ENCODE assay signal across 8 mouse cellular contexts in the genomic region with DNA sequence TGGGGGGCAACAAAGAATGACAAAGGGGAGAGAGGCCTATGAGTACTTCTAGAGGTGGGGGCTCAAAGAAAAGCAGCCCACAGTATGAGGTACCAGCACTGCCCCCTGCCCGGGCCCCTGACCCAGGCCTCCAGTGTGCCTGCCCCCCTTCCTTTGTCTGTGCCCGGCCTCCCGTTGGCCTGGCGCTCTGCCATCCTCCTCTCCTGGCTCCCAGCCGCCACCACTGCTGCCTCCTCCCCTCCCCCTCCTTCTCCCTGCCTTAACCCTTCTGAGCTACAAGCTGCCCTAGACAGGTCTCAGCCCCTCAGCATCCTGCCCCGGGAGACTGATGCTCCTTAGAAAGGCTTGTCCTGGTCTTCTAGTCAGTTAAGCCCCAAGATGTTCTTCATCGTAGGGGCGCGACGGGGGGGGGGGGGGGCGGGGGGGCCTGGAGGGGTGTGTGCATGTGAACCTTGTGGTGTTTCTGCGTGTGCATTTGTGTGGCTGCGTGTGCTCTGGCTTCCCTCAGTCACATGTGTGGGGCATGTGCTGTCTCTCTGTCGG. TPM values are rescaled to one million over a fixed set of nuclear protein-coding genes. Genes with fewer than 3 reads are reported as not detected.
DNase-seq lines count a peak whose midpoint lies in the region; ATAC-seq lines count a peak whose summit lies in the region.

No protein-coding gene starts in this region.

- no peaks in the 10 kb centered on the region for H3K36me3 ChIP-seq in intestine, embryonic 14.5 days (ENCODE audit: control insufficient read depth, insufficient read depth, low read length)

- H3K9ac ChIP-seq in intestine, embryonic 14.5 days (ENCODE audit: low read length): peak overlapping the region; percentile 44

- H3K27me3 ChIP-seq in intestine, embryonic 14.5 days (replicated peaks; ENCODE audit: control insufficient read depth, insufficient read depth, low read length): no peaks in the 10 kb centered on the region

- DNase-seq in T-cell, adult 2 months (ENCODE audit: low spot score): peak; percentile 13
- peak; percentile 83 to 90 for DNase-seq in cerebellum, postnatal 25 days
- DNase-seq in gastrocnemius, postnatal 10 days: peak; percentile 78
- peak; percentile 82 for DNase-seq in intestine, embryonic 14.5 days (ENCODE audit: low spot score)
- DNase-seq in left cerebral cortex, postnatal 36 days (ENCODE audit: low spot score in 2 of 2): peak; percentile 68 to 75
- peak; percentile 80 for DNase-seq in mesoderm, embryonic 11.5 days (ENCODE audit: low read depth, low spot score)
- DNase-seq in right cerebral cortex, postnatal 4 days: peak; percentile 86

- intact Hi-C loops in left cerebral cortex, postnatal 36 days (cut with DNase I): loop anchor here (5.0 kb wide), 1 partner anchor 45 kb away; a partner anchor contains a TSS

- ATAC-seq in intestine, embryonic 14.5 days (replicated peaks; ENCODE audit: low FRiP score, low TSS enrichment, low read depth): no peak
- ATAC-seq in erythroid progenitor cell, adult 5-6 weeks (replicated peaks; ENCODE audit: low FRiP score, poor library complexity, severe bottlenecking): no peak

- peak overlapping the region; percentile 100 for H3K4me2 ChIP-seq in intestine, embryonic 14.5 days (ENCODE audit: low read length)

- H3K27ac ChIP-seq in intestine, embryonic 14.5 days (ENCODE audit: low read depth): peak overlapping the region; percentile 93

- no peaks in the 10 kb centered on the region for H3K9me3 ChIP-seq in intestine, embryonic 14.5 days (ENCODE audit: control insufficient read depth, low read length)

- H3K4me1 ChIP-seq in intestine, embryonic 14.5 days (replicated peaks; ENCODE audit: control insufficient read depth, insufficient read depth, low read length): peaks cover 75% of the 10 kb centered on the region

- 0% methylated on average over 10 of the region's 14 CpGs for WGBS in intestine, embryonic 14.5 days

- peak overlapping the region; percentile 25 for H3K4me3 ChIP-seq in intestine, embryonic 14.5 days (ENCODE audit: low read depth, low read length)

RNA-seq across cellular contexts. Expression of a gene that starts 2.7 kb away (rescaled TPM):
- total RNA-seq in gastrocnemius, postnatal 10 days (2021): 10 to 100 TPM; 12.8 to 23.6 TPM
- 48.8 and 51.0 TPM in 2 replicates for polyA plus RNA-seq in intestine, embryonic 14.5 days (2014; fragmentation: Nextera tagmentation; extraction: Ambion mirVana)
- 10 to 100 TPM; 20.5 to 25.5 TPM for total RNA-seq in left cerebral cortex, postnatal 36 days (2021)
- 69.2 and 76.8 TPM in 2 replicates for total RNA-seq in erythroid progenitor cell, adult 5-6 weeks (2015; ENCODE audit: low replicate concordance)
- 76.5 and 82.0 TPM in 2 replicates for total RNA-seq in erythroid progenitor cell, adult 5-6 weeks (2017; ENCODE audit: low replicate concordance)

RNA-seq across cellular contexts. Expression of a gene that starts 3.0 kb away (rescaled TPM):
- 10 to 100 TPM; 36.2 to 50.3 TPM for total RNA-seq in gastrocnemius, postnatal 10 days (2021)
- polyA plus RNA-seq in intestine, embryonic 14.5 days (2014; fragmentation: Nextera tagmentation; extraction: Ambion mirVana): 65.6 and 74.6 TPM in 2 replicates
- total RNA-seq in left cerebral cortex, postnatal 36 days (2021): 100 to 1,000 TPM; 108 to 118 TPM
- 45.3 and 53.3 TPM in 2 replicates for total RNA-seq in erythroid progenitor cell, adult 5-6 weeks (2015; ENCODE audit: low replicate concordance)
- total RNA-seq in erythroid progenitor cell, adult 5-6 weeks (2017; ENCODE audit: low replicate concordance): 62.8 and 77.5 TPM in 2 replicates

RNA-seq across cellular contexts. Expression of a gene that starts 33.7 kb away (rescaled TPM):
- 10 to 100 TPM; 22.9 to 26.4 TPM for total RNA-seq in gastrocnemius, postnatal 10 days (2021)
- polyA plus RNA-seq in intestine, embryonic 14.5 days (2014; fragmentation: Nextera tagmentation; extraction: Ambion mirVana): 109 and 110 TPM in 2 replicates
- total RNA-seq in left cerebral cortex, postnatal 36 days (2021): 10 to 100 TPM; 42.5 to 44.1 TPM
- total RNA-seq in erythroid progenitor cell, adult 5-6 weeks (2015; ENCODE audit: low replicate concordance): 9.6 and 16.2 TPM in 2 replicates
- total RNA-seq in erythroid progenitor cell, adult 5-6 weeks (2017; ENCODE audit: low replicate concordance): 18.5 and 27.3 TPM in 2 replicates

RNA-seq across cellular contexts. Expression of a gene that starts 38.7 kb away (rescaled TPM):
- 1 to 10 TPM; 3.0 to 5.1 TPM for total RNA-seq in gastrocnemius, postnatal 10 days (2021)
- 4.7 and 5.2 TPM in 2 replicates for polyA plus RNA-seq in intestine, embryonic 14.5 days (2014; fragmentation: Nextera tagmentation; extraction: Ambion mirVana)
- 1 to 10 TPM; 5.9 to 7.1 TPM for total RNA-seq in left cerebral cortex, postnatal 36 days (2021)
- not detected in 2 replicates for total RNA-seq in erythroid progenitor cell, adult 5-6 weeks (2015; ENCODE audit: low replicate concordance)
- 1.2 TPM in 1 of 2 replicates, not detected in the other for total RNA-seq in erythroid progenitor cell, adult 5-6 weeks (2017; ENCODE audit: low replicate concordance)

RNA-seq across cellular contexts. Expression of a gene that starts 43.7 kb away (rescaled TPM):
- total RNA-seq in gastrocnemius, postnatal 10 days (2021): 10 to 100 TPM; 12.5 to 15.0 TPM
- 15.0 and 16.6 TPM in 2 replicates for polyA plus RNA-seq in intestine, embryonic 14.5 days (2014; fragmentation: Nextera tagmentation; extraction: Ambion mirVana)
- 10 to 100 TPM; 20.1 to 20.2 TPM for total RNA-seq in left cerebral cortex, postnatal 36 days (2021)
- total RNA-seq in erythroid progenitor cell, adult 5-6 weeks (2015; ENCODE audit: low replicate concordance): 0.72 and 3.4 TPM in 2 replicates
- total RNA-seq in erythroid progenitor cell, adult 5-6 weeks (2017; ENCODE audit: low replicate concordance): 1.2 and 2.0 TPM in 2 replicates

Comparison
In these comparisons a context has a peak if more than half of its experiments do, and no peak if none do; other contexts are left out.
1. DNase-seq: peak in every context shown above with its lines; median percentile 86 in cerebellum, postnatal 25 days; 86 in right cerebral cortex, postnatal 4 days; 82 in intestine, embryonic 14.5 days; 80 in mesoderm, embryonic 11.5 days; 78 in gastrocnemius, postnatal 10 days; 72 in left cerebral cortex, postnatal 36 days; 13 in T-cell, adult 2 months.